Mouse (Mus musculus) stomach, embryonic 16.5 days (tissue): ENCODE data around the gene Fam185a. TPM values are rescaled to one million over a fixed set of nuclear protein-coding genes. Genes with fewer than 3 reads are reported as not detected.

ENCODE experiments used
- ATAC-seq: fragments of 200-750 bp; cut with Nextera tagmentation; 2 replicates; pipeline ENCODE4 v1.8.0; 2017; ENCODE audit warnings: moderate number of reproducible peaks, moderate TSS enrichment; ENCODE audit not compliant: insufficient read depth, low FRiP score
- H3K27ac ChIP-seq: fragments of 300-500 bp; sonication (generic); 2 replicates; pipeline ENCODE4 v1.5.1; 2014; ENCODE audit warnings: low read length
- H3K27me3 ChIP-seq: fragments of 300-500 bp; sonication (generic); 2 replicates; pipeline ENCODE4 v1.6.1; 2014; ENCODE audit warnings: low read length, control low read depth, mixed read lengths; ENCODE audit not compliant: control insufficient read depth, insufficient read depth
- H3K36me3 ChIP-seq: fragments of 300-500 bp; sonication (generic); 2 replicates; pipeline ENCODE4 v1.6.1; 2014; ENCODE audit warnings: low read length; ENCODE audit not compliant: control insufficient read depth, insufficient read depth
- H3K4me1 ChIP-seq: fragments of 300-500 bp; sonication (generic); 2 replicates; pipeline ENCODE4 v1.6.1; 2014; ENCODE audit warnings: low read length, control low read depth, mixed read lengths; ENCODE audit not compliant: control insufficient read depth, insufficient read depth
- H3K4me2 ChIP-seq: fragments of 300-500 bp; sonication (generic); 2 replicates; pipeline ENCODE4 v1.6.1; 2014; ENCODE audit warnings: low read depth, low read length, mixed read lengths
- H3K4me3 ChIP-seq: fragments of 300-500 bp; sonication (generic); replicated peaks from 2 replicates; pipeline ENCODE4 v1.5.1; 2014; ENCODE audit warnings: mild to moderate bottlenecking, low read length
- H3K9ac ChIP-seq: fragments of 300-500 bp; sonication (generic); 2 replicates; pipeline ENCODE4 v1.6.1; 2014; ENCODE audit warnings: low read length
- H3K9me3 ChIP-seq: fragments of 300-500 bp; sonication (generic); replicated peaks from 2 replicates; pipeline ENCODE4 v1.6.1; 2016; ENCODE audit warnings: low read length, control low read depth; ENCODE audit not compliant: control insufficient read depth
- WGBS: fragments of 180-500 bp; shearing (Covaris S2); extraction: QIAGEN DNeasy Blood & Tissue Kit; methylation state at CpG from one replicate; pipeline ENCODE4 v1.1.7; 2014; 5-methylcytosine and 5-hydroxymethylcytosine counted together
- polyA plus RNA-seq: library from polyadenylated mRNA; unstranded; fragments of >200 nt; fragmentation: Nextera tagmentation; extraction: Ambion mirVana; gene quantifications from 2 replicates; pipeline ENCODE4 v1.2.1, GENCODE M21; 2015

The Fam185a gene
- polyA plus RNA-seq, 1 experiment from 2014 or later = 6.8 TPM

DNA sequence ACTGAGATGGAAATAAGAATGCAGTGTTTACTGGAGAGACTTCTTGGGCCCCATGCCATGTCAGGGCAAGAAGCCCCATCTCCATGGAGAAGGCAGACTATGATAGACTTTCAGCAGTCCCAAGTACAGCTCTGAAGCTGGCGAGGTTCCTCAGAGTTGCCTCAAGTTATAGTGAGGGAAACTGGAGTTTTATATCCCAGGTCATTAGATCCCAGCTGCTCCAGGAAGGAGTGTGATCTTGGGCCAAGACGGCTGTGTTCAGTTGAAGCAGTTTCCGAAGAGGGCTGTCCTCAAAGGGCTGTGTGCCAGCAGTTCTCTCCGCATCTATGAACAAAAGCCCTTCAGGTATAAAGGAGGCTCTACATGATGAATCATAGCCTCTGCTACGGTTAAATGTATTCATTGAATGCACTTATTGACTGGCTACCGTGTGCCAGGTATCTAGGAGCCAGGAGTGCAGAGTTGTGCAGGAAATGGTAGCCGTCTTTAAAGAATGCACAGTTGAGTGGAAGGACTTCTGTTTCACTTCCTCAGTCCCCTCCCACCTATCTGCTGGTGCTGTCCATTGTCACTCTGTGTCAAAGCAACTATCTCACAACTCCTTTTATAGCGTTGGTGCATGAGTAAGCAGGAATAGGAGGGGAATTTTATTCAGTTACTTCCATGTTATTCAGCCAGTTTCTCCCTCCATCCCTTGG is 16.2 kb downstream of the Fam185a start:
- Histone ChIP-seq H3K36me3 (no peaks in the 10 kb centered on the region), H3K4me2 (no peak overlapping the region), H3K9me3 (no peaks in the 10 kb centered on the region), H3K4me1 (peaks cover 16% of the 10 kb centered on the region), H3K27ac (peak overlapping the region; percentile 67), H3K9ac (no peak overlapping the region), H3K27me3 (no peaks in the 10 kb centered on the region), H3K4me3 (no peak overlapping the region)
- WGBS = 50% methylated on average over 8 of the region's 8 CpGs
- peak; percentile 64 for ATAC-seq

DNA sequence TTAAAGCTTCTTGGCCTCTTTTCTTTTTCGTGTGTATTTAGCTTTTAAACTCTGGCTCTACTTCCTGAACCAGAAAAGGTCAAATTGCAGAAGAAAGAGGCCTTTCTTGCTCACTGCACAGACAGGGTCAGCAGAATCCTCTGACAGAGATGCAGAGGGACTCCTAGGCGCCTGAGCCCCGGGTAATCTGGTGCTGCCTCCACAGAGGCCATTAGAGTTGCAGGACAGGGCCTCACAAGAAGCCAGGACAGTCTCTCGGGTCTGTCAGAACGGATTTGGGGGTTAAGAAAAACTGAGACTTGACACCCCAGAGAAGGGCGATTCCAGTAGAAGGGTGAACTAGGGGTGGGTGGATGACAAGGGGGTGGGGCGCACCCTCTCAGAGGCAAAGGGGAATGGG is 42.6 kb downstream of the Fam185a start:
- H3K27ac ChIP-seq = peak overlapping the region; percentile 57; the same call in 1 of the 2 replicates
- H3K4me1 ChIP-seq = peaks cover 4% of the 10 kb centered on the region; the same call in 1 of the 2 replicates
- H3K9me3 ChIP-seq = no peaks in the 10 kb centered on the region
- no peaks in the 10 kb centered on the region for H3K36me3 ChIP-seq
- no peaks in the 10 kb centered on the region for H3K27me3 ChIP-seq
- no peak overlapping the region for H3K4me2 ChIP-seq
- 54% methylated on average over 7 of the region's 7 CpGs for WGBS
- no peak for ATAC-seq
- no peak overlapping the region for H3K9ac ChIP-seq
- H3K4me3 ChIP-seq = no peak overlapping the region

DNA sequence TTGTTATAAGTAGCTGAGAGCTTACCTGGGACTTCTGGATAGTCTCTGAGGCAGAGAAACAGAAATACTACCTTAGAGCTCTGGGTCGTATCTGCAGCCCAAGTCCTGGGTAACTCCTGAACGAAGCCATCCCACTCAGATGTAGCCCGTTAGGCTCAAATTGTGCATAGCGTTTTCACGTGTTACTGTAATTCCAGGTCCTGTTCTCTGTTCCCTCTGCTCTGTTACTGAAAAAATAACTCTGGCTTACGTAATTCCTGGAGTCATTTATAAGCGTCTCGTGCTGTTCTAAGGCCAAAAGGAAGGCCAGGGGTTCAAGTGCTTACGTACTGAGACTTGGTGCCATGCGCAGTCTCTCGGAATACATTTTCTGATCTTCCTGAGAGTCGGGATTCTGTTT is 43.3 kb downstream of the Fam185a start:
- 83% methylated on average over 12 of the region's 12 CpGs for WGBS
- ATAC-seq = no peak
- no peak overlapping the region for H3K27ac ChIP-seq

DNA sequence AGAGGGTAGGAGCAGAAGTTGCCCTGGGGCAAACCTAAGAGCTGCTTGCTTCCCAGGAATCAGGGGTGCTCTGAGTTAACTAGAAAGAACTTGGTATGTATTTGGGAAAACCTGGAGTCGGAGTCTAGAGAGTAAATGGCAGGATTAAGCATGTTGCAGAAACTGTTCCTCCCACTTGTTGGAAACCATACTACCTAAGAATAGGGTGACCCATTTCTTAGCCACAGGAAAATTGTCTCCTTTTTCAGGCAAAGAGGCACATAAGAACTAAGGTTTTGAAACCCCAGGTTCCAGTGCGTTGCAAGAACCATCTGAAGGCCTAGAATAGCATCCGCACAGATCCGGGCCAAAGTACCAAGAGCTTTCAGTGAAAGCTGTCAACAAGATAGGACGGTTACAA is 53.7 kb downstream of the Fam185a start:
- Histone ChIP-seq H3K9me3 (no peaks in the 10 kb centered on the region), H3K4me2 (no peak overlapping the region), H3K27me3 (no peaks in the 10 kb centered on the region), H3K4me1 (peaks cover 10% of the 10 kb centered on the region), H3K36me3 (no peaks in the 10 kb centered on the region; the same call in 1 of the 2 replicates), H3K27ac (no peak overlapping the region), H3K9ac (no peak overlapping the region), H3K4me3 (no peak overlapping the region)
- no peak for ATAC-seq
- WGBS = 94% methylated on average over 5 of the region's 5 CpGs

More for the DNA sequence above, 43.3 kb downstream of the Fam185a start:
- H3K9me3 ChIP-seq = no peaks in the 10 kb centered on the region
- no peak overlapping the region for H3K4me3 ChIP-seq
- no peak overlapping the region for H3K4me2 ChIP-seq
- H3K4me1 ChIP-seq = peaks cover 4% of the 10 kb centered on the region; the same call in 1 of the 2 replicates
- no peaks in the 10 kb centered on the region for H3K36me3 ChIP-seq
- H3K9ac ChIP-seq = no peak overlapping the region
- no peaks in the 10 kb centered on the region for H3K27me3 ChIP-seq

DNA sequence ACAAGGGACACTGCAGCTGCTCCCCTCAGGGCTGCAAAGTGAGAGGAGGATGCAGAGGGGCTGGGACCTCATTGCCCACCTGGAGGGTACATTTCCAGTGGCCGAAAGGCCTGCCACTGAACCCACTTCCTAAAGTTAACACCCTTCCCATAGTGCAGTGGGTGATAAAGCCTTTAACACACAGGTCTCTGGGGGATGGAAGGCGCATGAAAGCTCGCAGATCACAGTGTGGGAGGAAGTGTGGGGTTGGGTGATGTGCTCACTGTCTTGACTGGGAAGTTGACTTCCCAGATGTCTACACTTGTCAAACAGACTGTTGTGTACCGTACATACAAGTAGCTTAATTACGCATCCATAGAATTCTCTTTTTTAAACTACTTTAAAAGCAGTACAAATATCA is 55.0 kb downstream of the Fam185a start:
- 86% methylated on average over 5 of the region's 5 CpGs for WGBS
- no peak overlapping the region for H3K4me2 ChIP-seq
- no peak overlapping the region for H3K9ac ChIP-seq
- no peaks in the 10 kb centered on the region for H3K27me3 ChIP-seq
- H3K4me3 ChIP-seq = no peak overlapping the region
- no peaks in the 10 kb centered on the region for H3K9me3 ChIP-seq
- H3K36me3 ChIP-seq = no peaks in the 10 kb centered on the region; the same call in 1 of the 2 replicates
- H3K27ac ChIP-seq = no peak overlapping the region
- peaks cover 10% of the 10 kb centered on the region for H3K4me1 ChIP-seq
- no peak for ATAC-seq

DNA sequence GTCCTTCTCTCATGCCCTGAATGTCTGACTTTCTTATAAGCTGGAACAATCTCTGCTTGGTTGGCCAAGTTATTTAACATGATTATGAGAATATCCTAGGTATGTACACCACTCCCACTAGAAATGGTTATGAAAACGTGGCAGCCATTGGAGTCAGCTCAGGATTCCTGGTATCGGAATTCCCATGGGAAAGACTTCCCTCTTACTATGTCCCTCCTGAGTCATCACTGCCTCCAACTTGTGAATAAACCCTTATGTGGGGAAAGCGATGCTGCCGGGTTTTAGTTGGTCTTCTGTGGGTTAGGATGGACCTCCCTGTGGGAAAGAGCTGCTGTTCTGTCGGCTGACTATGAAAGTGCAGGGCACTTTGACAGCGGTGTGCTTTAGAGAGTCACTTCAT is 56.8 kb downstream of the Fam185a start:
- Histone ChIP-seq H3K9me3 (no peaks in the 10 kb centered on the region), H3K36me3 (no peaks in the 10 kb centered on the region; the same call in 1 of the 2 replicates), H3K4me3 (no peak overlapping the region), H3K27ac (no peak overlapping the region), H3K27me3 (no peaks in the 10 kb centered on the region), H3K4me1 (peaks cover 10% of the 10 kb centered on the region), H3K4me2 (no peak overlapping the region), H3K9ac (no peak overlapping the region)
- 84% methylated on average over 6 of the region's 6 CpGs for WGBS
- no peak for ATAC-seq

DNA sequence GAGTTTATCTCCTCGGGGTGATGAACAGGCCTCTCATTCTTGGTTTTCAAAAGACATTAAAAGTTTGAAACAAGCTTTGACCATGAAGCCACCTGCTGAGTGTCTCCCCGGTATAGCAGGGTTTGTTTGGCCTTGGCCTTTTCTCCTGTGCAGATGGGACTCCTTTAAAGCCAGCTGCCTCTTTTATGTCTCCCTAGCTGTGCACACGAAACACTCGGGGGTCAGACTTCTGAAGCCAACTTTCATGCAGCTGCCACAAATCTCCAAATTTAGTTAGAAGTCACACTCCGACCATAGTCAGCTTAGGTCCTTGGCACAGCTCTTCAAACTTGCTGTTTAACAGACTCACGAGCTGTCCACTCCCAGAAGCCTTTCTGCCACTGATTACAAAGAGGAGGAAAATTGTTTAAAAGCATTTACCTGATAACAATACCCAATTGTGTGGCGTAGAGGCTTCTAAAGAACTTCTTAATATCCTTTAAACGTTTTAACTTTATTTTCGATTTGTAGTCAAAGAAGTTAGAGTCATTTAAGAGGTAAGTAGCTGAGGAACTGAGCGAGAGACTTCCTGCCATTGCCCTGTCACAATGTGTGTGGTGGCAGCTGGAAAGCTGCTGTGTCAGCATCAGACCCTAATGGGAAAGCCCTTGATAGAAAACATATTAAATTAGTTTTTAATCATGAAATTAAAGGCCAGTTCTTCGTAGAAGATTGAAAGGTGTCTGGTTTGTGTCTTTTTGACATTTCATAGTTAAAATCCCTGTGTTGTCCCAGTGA is 57.9 kb downstream of the Fam185a start:
- Histone ChIP-seq H3K9me3 (no peaks in the 10 kb centered on the region), H3K27me3 (no peaks in the 10 kb centered on the region), H3K4me3 (no peak overlapping the region), H3K4me2 (no peak overlapping the region), H3K9ac (no peak overlapping the region), H3K4me1 (peaks cover 10% of the 10 kb centered on the region), H3K36me3 (no peaks in the 10 kb centered on the region; the same call in 1 of the 2 replicates), H3K27ac (no peak overlapping the region)
- 36% methylated on average over 11 of the region's 11 CpGs for WGBS
- ATAC-seq = no peak

DNA sequence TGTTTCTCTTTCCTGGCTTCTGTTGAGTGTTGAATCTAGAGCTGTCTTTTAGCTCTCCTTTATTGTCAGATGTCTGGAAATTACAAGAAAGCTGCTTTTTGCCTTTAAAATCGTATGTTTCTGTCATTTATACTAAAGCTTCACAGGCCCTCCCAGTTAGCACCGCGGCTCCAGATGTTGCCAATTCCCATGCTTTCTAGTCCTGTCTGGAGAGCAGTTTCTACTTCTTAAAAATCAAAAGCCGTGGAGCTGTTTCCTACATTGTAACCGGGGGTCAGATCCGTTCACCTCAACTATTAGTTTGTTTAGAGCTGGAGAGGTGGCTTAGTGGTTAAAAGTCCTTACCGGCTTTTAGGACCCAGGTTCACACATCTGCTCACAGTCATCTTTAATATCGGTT is 58.5 kb downstream of the Fam185a start:
- Histone ChIP-seq H3K9me3 (no peaks in the 10 kb centered on the region), H3K36me3 (no peaks in the 10 kb centered on the region; the same call in 1 of the 2 replicates), H3K27ac (no peak overlapping the region), H3K4me3 (no peak overlapping the region), H3K4me2 (no peak overlapping the region), H3K9ac (no peak overlapping the region), H3K27me3 (no peaks in the 10 kb centered on the region), H3K4me1 (peaks cover 10% of the 10 kb centered on the region)
- WGBS = 55% methylated on average over 8 of the region's 8 CpGs
- ATAC-seq = no peak

DNA sequence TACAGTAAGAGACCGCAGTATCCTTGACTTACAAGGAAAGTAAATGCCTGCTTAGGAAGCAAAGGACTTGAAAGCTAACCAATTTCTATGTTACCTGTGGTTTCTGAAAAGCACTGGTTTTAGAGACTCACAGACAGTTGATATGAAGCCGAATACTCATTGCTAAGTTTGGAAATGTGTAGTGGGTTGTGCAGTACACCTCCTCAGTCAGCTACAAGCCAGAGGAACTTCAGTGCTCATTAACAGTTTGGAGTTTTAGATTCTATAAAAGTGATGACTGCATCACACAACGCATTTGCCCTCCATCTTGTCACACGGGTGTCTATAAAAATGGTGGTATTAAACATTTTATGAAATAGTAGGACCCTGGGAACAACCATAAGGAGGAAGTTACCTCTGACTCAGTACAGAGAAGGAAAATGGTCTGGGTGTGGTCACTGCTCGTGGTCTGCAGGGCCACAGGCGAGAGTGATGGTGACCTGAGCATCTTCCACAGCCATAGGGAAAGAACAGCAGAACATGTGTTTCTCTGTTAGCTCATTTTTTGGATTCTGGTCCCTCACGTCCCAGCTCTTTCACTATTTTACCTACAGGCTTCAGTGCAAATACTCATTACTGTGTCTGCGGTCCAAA is 60.6 kb downstream of the Fam185a start:
- no peak for ATAC-seq
- Histone ChIP-seq H3K36me3 (no peaks in the 10 kb centered on the region), H3K27me3 (no peaks in the 10 kb centered on the region), H3K9ac (no peak overlapping the region), H3K4me3 (no peak overlapping the region), H3K4me2 (no peak overlapping the region), H3K4me1 (peaks cover 17% of the 10 kb centered on the region), H3K27ac (no peak overlapping the region), H3K9me3 (no peaks in the 10 kb centered on the region)
- WGBS = 89% methylated on average over 8 of the region's 8 CpGs
